Mouse (Mus musculus) myocyte (in vitro differentiated cells): ENCODE measurements around the gene Ugt1a10. TPM values are rescaled to one million over a fixed set of nuclear protein-coding genes. Genes with fewer than 3 reads are reported as not detected.

Experiments
- H3K27me3 ChIP-seq: one replicate; pipeline ENCODE4 v1.6.1; 2011; ENCODE audit not compliant: control insufficient read depth, insufficient read depth, insufficient read length
- H3K36me3 ChIP-seq: one replicate; pipeline ENCODE4 v1.6.1; 2011; ENCODE audit not compliant: control insufficient read depth, insufficient read depth
- H3K4me2 ChIP-seq: one replicate; pipeline ENCODE4 v1.6.1; 2011; ENCODE audit warnings: low read depth, control low read depth
- H3K4me3 ChIP-seq: one replicate; pipeline ENCODE4 v1.5.1; 2011; ENCODE audit warnings: mild to moderate bottlenecking, control low read depth, moderate library complexity
- H3K79me2 ChIP-seq: one replicate; pipeline ENCODE4 v1.6.1; 2011; ENCODE audit not compliant: control insufficient read depth, insufficient read depth
- H3ac ChIP-seq: one replicate; pipeline ENCODE4 v1.6.1; 2011; ENCODE audit not compliant: control insufficient read depth, insufficient read length
- CEBPB ChIP-seq: IDR thresholded peaks from 2 replicates; pipeline ENCODE4 v1.6.1; 2011; ENCODE audit warnings: mild to moderate bottlenecking, moderate library complexity; ENCODE audit not compliant: poor library complexity, insufficient read depth, severe bottlenecking
- E2F4 ChIP-seq: IDR thresholded peaks from one replicate; pipeline ENCODE4 v1.6.1; 2011; ENCODE audit warnings: mild to moderate bottlenecking, control low read depth, moderate library complexity; ENCODE audit not compliant: insufficient read depth
- MAX ChIP-seq: IDR thresholded peaks from one replicate; pipeline ENCODE4 v1.6.1; 2011; ENCODE audit warnings: low read depth, mild to moderate bottlenecking, control low read depth
- MYOD1 ChIP-seq, 3 experiments: IDR thresholded peaks; one replicate each; pipeline ENCODE4 v1.6.1; 2011; ENCODE audit warnings: control low read depth in 2 of 3, low read depth in 2 of 3, mild to moderate bottlenecking in 2 of 3, moderate library complexity in 1 of 3; ENCODE audit not compliant: insufficient read length in 2 of 3, control insufficient read depth in 1 of 3
- MYOG ChIP-seq, 3 experiments: IDR thresholded peaks; one replicate each; pipeline ENCODE4 v1.6.1; 2011; ENCODE audit warnings: control low read depth in 2 of 3, low read depth in 2 of 3, mild to moderate bottlenecking in 2 of 3; ENCODE audit not compliant: insufficient read length in 2 of 3, control insufficient read depth in 1 of 3, insufficient read depth in 1 of 3
- POLR2A ChIP-seq: IDR thresholded peaks from one replicate; pipeline ENCODE4 v1.6.1; 2011; ENCODE audit warnings: low read depth, mild to moderate bottlenecking, control low read depth, moderate library complexity; ENCODE audit not compliant: insufficient read length
- POLR2AphosphoS2 ChIP-seq: IDR thresholded peaks from one replicate; pipeline ENCODE4 v1.6.1; 2011; ENCODE audit warnings: low read depth, control low read depth; ENCODE audit not compliant: insufficient read length
- REST ChIP-seq: IDR thresholded peaks from one replicate; pipeline ENCODE4 v1.6.1; 2011; ENCODE audit warnings: mild to moderate bottlenecking, control low read depth, moderate library complexity; ENCODE audit not compliant: insufficient read depth, insufficient read length
- SRF ChIP-seq: IDR thresholded peaks from one replicate; pipeline ENCODE4 v1.6.1; 2011; ENCODE audit warnings: low read depth; ENCODE audit not compliant: control insufficient read depth, insufficient read length
- TCF12 ChIP-seq: IDR thresholded peaks from one replicate; pipeline ENCODE4 v1.6.1; 2011; ENCODE audit warnings: mild to moderate bottlenecking, control low read depth; ENCODE audit not compliant: poor library complexity, insufficient read depth, severe bottlenecking
- TCF3 ChIP-seq: IDR thresholded peaks from one replicate; pipeline ENCODE4 v1.6.1; 2011; ENCODE audit warnings: low read depth, control low read depth; ENCODE audit not compliant: insufficient read length
- USF1 ChIP-seq: IDR thresholded peaks from one replicate; pipeline ENCODE4 v1.6.1; 2011; ENCODE audit warnings: low read depth, mild to moderate bottlenecking, control low read depth, moderate library complexity
- polyA plus RNA-seq: library from polyadenylated mRNA; unstranded; fragments of >200 nt; fragmentation: generic; extraction: Trizol; gene quantifications from one replicate; pipeline ENCODE4 v1.2.1, GENCODE M21; 2012; ENCODE audit warnings: missing spikeins

Gene Ugt1a10
- polyA plus RNA-seq, 1 experiment = not detected

GRCm38 (mm10) chr1:88206843-88207479 is 151.8 kb downstream of the Ugt1a10 start:
- H3K79me2 ChIP-seq = no peaks in the 10 kb centered on the region
- H3K36me3 ChIP-seq = no peaks in the 10 kb centered on the region
- TF ChIP-seq CEBPB (no peak), E2F4 (no peak), MAX (no peak), TCF12 (no peak), MYOG (IDR thresholded peaks at IDR 0.05; ENCODE audit: control insufficient read depth in 1 of 3, insufficient read depth in 1 of 3, insufficient read length in 2 of 3, low read depth in 2 of 3) (no peak), REST (no peak), TCF3 (no peak), POLR2A (no peak), USF1 (no peak), SRF (no peak), POLR2AphosphoS2 (no peak), MYOD1 (IDR thresholded peaks at IDR 0.05; ENCODE audit: control insufficient read depth in 1 of 3, insufficient read length in 2 of 3, low read depth in 2 of 3) (no peak)
- peaks cover 7% of the 10 kb centered on the region for H3K27me3 ChIP-seq
- no peak overlapping the region for H3K4me3 ChIP-seq
- H3ac ChIP-seq = no peak overlapping the region
- no peak overlapping the region for H3K4me2 ChIP-seq

GRCm38 (mm10) chr1:88211812-88212211 is 156.6 kb downstream of the Ugt1a10 start, which contains the start of gene Ugt1a1:
TSS of gene Ugt1a1 (plus strand) at chr1:88211959.
- Histone ChIP-seq H3ac (no peak within 1 kb of the TSS), H3K4me2 (no peak within 1 kb of the TSS), H3K36me3 (no peaks in the 10 kb centered on the region)

DNA sequence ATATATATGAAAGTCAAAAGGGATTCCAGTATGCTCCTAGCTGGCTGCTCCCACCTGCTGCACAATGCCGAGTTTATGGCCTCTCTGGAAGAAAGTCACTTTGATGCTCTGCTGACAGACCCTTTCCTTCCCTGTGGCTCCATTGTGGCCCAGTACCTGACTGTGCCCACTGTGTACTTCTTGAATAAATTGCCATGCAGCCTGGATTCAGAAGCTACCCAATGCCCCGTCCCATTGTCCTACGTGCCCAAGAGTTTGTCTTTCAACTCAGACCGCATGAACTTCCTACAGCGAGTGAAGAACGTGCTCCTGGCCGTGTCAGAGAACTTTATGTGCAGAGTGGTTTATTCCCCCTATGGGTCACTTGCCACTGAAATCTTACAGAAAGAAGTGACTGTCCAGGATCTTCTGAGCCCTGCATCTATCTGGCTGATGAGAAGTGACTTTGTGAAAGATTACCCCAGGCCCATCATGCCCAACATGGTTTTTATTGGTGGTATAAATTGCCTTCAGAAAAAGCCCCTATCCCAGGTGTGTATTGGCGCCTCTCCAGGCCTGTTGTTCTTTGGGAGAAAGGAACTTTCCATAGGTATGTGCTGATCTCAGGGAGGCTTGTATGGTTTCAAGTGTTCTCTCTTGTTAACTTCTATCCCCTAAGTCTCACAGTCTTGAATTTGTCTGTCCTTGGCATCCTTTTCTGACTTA is 157.3 kb downstream of the Ugt1a10 start:
- no peaks in the 10 kb centered on the region for H3K36me3 ChIP-seq
- H3ac ChIP-seq = no peak overlapping the region
- no peak for TF ChIP-seq TCF3
- no peak for TF ChIP-seq POLR2AphosphoS2
- no peak for TF ChIP-seq MAX
- no peak for TF ChIP-seq USF1
- TF ChIP-seq REST = no peak
- no peaks in the 10 kb centered on the region for H3K79me2 ChIP-seq
- H3K4me2 ChIP-seq = no peak overlapping the region
- H3K4me3 ChIP-seq = no peak overlapping the region
- no peaks in the 10 kb centered on the region for H3K27me3 ChIP-seq

More at GRCm38 (mm10) chr1:88211812-88212211, 156.6 kb downstream of the Ugt1a10 start, which contains the start of gene Ugt1a1:
- Histone ChIP-seq H3K27me3 (no peaks in the 10 kb centered on the region), H3K79me2 (no peaks in the 10 kb centered on the region), H3K4me3 (no peak within 1 kb of the TSS)
- TF ChIP-seq TCF3 (no peak), MAX (no peak), MYOD1 (IDR thresholded peaks at IDR 0.05; ENCODE audit: control insufficient read depth in 1 of 3, insufficient read length in 2 of 3, low read depth in 2 of 3) (no peak), SRF (no peak), TCF12 (no peak), CEBPB (no peak), POLR2AphosphoS2 (no peak)

GRCm38 (mm10) chr1:88213061-88213460 is 157.9 kb downstream of the Ugt1a10 start:
- TF ChIP-seq CEBPB = no peak
- TF ChIP-seq USF1 = no peak
- TF ChIP-seq MYOG (IDR thresholded peaks at IDR 0.05; ENCODE audit: control insufficient read depth in 1 of 3, insufficient read depth in 1 of 3, insufficient read length in 2 of 3, low read depth in 2 of 3) = no peak
- no peak for TF ChIP-seq SRF
- no peak for TF ChIP-seq TCF3
- TF ChIP-seq POLR2AphosphoS2 = no peak
- no peak for TF ChIP-seq MYOD1 (IDR thresholded peaks at IDR 0.05; ENCODE audit: control insufficient read depth in 1 of 3, insufficient read length in 2 of 3, low read depth in 2 of 3)
- no peak for TF ChIP-seq POLR2A
- TF ChIP-seq MAX = no peak
- TF ChIP-seq REST = no peak
- TF ChIP-seq TCF12 = no peak
- no peak for TF ChIP-seq E2F4
- Histone ChIP-seq H3K27me3 (no peaks in the 10 kb centered on the region), H3K36me3 (no peaks in the 10 kb centered on the region), H3K79me2 (no peaks in the 10 kb centered on the region), H3K4me2 (no peak overlapping the region), H3K4me3 (no peak overlapping the region), H3ac (no peak overlapping the region)
